Mouse (Mus musculus) forebrain, embryonic 12.5 days (tissue): ENCODE measurements around the gene Car1. TPM values are rescaled to one million over a fixed set of nuclear protein-coding genes. Genes with fewer than 3 reads are reported as not detected.
"Not testable (repeated sequence)": the region's sequence is repeated elsewhere in the genome, so short reads cannot be mapped to it uniquely, and the experiment has no call there.

Experiments used
- ATAC-seq: fragments of 200-750 bp; cut with Nextera tagmentation; 2 replicates; pipeline ENCODE4 v1.8.0; 2017; ENCODE audit warnings: moderate TSS enrichment; ENCODE audit not compliant: low FRiP score
- H3K27ac ChIP-seq: fragments of 300-500 bp; sonication (generic); 2 replicates; pipeline ENCODE4 v1.5.1; 2016; ENCODE audit warnings: mild to moderate bottlenecking
- H3K27me3 ChIP-seq: fragments of 300-500 bp; sonication (generic); 2 replicates; pipeline ENCODE4 v1.6.1; 2016; ENCODE audit warnings: mild to moderate bottlenecking
- H3K36me3 ChIP-seq: fragments of 300-500 bp; sonication (generic); replicated peaks from 2 replicates; pipeline ENCODE4 v1.6.1; 2016; ENCODE audit warnings: mild to moderate bottlenecking
- H3K4me1 ChIP-seq: fragments of 300-500 bp; sonication (generic); 2 replicates; pipeline ENCODE4 v1.6.1; 2016
- H3K4me2 ChIP-seq: fragments of 300-500 bp; sonication (generic); 2 replicates; pipeline ENCODE4 v1.6.1; 2016; ENCODE audit warnings: mild to moderate bottlenecking, moderate library complexity
- H3K4me3 ChIP-seq: fragments of 300-500 bp; sonication (generic); replicated peaks from 2 replicates; pipeline ENCODE4 v1.5.1; 2016; ENCODE audit warnings: mild to moderate bottlenecking
- H3K9ac ChIP-seq: fragments of 300-500 bp; sonication (generic); 2 replicates; pipeline ENCODE4 v1.6.1; 2016; ENCODE audit warnings: mild to moderate bottlenecking
- H3K9me3 ChIP-seq: fragments of 300-500 bp; sonication (generic); 2 replicates; pipeline ENCODE4 v1.6.1; 2016
- WGBS: fragments of 180-500 bp; shearing (Covaris S2); methylation state at CpG from one replicate; pipeline ENCODE4 v1.1.7; 2016; 5-methylcytosine and 5-hydroxymethylcytosine counted together
- polyA plus RNA-seq: library from polyadenylated mRNA; unstranded; fragments of >200 nt; fragmentation: Nextera tagmentation; extraction: Ambion mirVana; gene quantifications from 2 replicates; pipeline ENCODE4 v1.2.1, GENCODE M21; 2016

Gene Car1
- polyA plus RNA-seq, 1 experiment from 2014 or later = not detected

GRCm38 (mm10) chr3:14806702-14807101 is 1.5 kb downstream of the Car1 start:
- no peaks in the 10 kb centered on the region for H3K9me3 ChIP-seq
- no peaks in the 10 kb centered on the region for H3K4me1 ChIP-seq
- H3K4me2 ChIP-seq = no peak overlapping the region
- no peak overlapping the region for H3K27ac ChIP-seq
- no peak overlapping the region for H3K9ac ChIP-seq
- H3K4me3 ChIP-seq = no peak overlapping the region
- H3K27me3 ChIP-seq = no peaks in the 10 kb centered on the region
- no peak for ATAC-seq
- H3K36me3 ChIP-seq = no peaks in the 10 kb centered on the region

- Histone ChIP-seq H3K4me1 (no peaks in the 10 kb centered on the region), H3K9ac (no peak overlapping the region), H3K9me3 (no peaks in the 10 kb centered on the region), H3K36me3 (no peaks in the 10 kb centered on the region), H3K27ac (no peak overlapping the region), H3K4me3 (no peak overlapping the region), H3K4me2 (no peak overlapping the region), H3K27me3 (no peaks in the 10 kb centered on the region)
- no peak for ATAC-seq
- 91% methylated on average over 3 of the region's 3 CpGs for WGBS
Measured at GRCm38 (mm10) chr3:14805962-14806361, 2.2 kb downstream of the Car1 start.

GRCm38 (mm10) chr3:14804906-14805305 is 3.3 kb downstream of the Car1 start:
- 80% methylated on average over 6 of the region's 6 CpGs for WGBS
- H3K9me3 ChIP-seq = no peaks in the 10 kb centered on the region
- no peak for ATAC-seq

GRCm38 (mm10) chr3:14797069-14797468 is 11.1 kb downstream of the Car1 start:
- Histone ChIP-seq H3K4me1 (no peaks in the 10 kb centered on the region), H3K27ac (no peak overlapping the region), H3K9me3 (no peaks in the 10 kb centered on the region), H3K36me3 (no peaks in the 10 kb centered on the region), H3K27me3 (no peaks in the 10 kb centered on the region), H3K9ac (no peak overlapping the region), H3K4me3 (no peak overlapping the region), H3K4me2 (no peak overlapping the region)
- 87% methylated on average over 3 of the region's 3 CpGs for WGBS
- no peak for ATAC-seq

More at GRCm38 (mm10) chr3:14804906-14805305, 3.3 kb downstream of the Car1 start:
- H3K4me1 ChIP-seq = no peaks in the 10 kb centered on the region
- no peak overlapping the region for H3K4me3 ChIP-seq
- H3K27me3 ChIP-seq = no peaks in the 10 kb centered on the region
- no peak overlapping the region for H3K4me2 ChIP-seq
- no peaks in the 10 kb centered on the region for H3K36me3 ChIP-seq
- H3K27ac ChIP-seq = no peak overlapping the region
- no peak overlapping the region for H3K9ac ChIP-seq

GRCm38 (mm10) chr3:14795292-14796020 is 12.7 kb downstream of the Car1 start:
- H3K9me3 ChIP-seq = no peaks in the 10 kb centered on the region
- no peaks in the 10 kb centered on the region for H3K36me3 ChIP-seq
- WGBS = 92% methylated on average over 4 of the region's 4 CpGs
- no peak overlapping the region for H3K4me2 ChIP-seq
- H3K4me1 ChIP-seq = no peaks in the 10 kb centered on the region
- no peak overlapping the region for H3K4me3 ChIP-seq
- no peak for ATAC-seq
- H3K27me3 ChIP-seq = no peaks in the 10 kb centered on the region
- no peak overlapping the region for H3K27ac ChIP-seq
- no peak overlapping the region for H3K9ac ChIP-seq

- Histone ChIP-seq H3K9me3 (no peaks in the 10 kb centered on the region), H3K9ac (no peak overlapping the region), H3K36me3 (no peaks in the 10 kb centered on the region), H3K27me3 (no peaks in the 10 kb centered on the region), H3K27ac (no peak overlapping the region), H3K4me3 (no peak overlapping the region), H3K4me1 (no peaks in the 10 kb centered on the region), H3K4me2 (no peak overlapping the region)
- no peak for ATAC-seq
Measured at GRCm38 (mm10) chr3:14792032-14792431, 16.1 kb downstream of the Car1 start.

GRCm38 (mm10) chr3:14787607-14788006 is 20.6 kb downstream of the Car1 start:
- H3K36me3 ChIP-seq = no peaks in the 10 kb centered on the region
- 96% methylated on average over 1 of the region's 1 CpGs for WGBS

GRCm38 (mm10) chr3:14787136-14787535 is 21.0 kb downstream of the Car1 start:
- ATAC-seq = no peak
- Histone ChIP-seq H3K27me3 (no peaks in the 10 kb centered on the region), H3K9me3 (no peaks in the 10 kb centered on the region), H3K4me1 (no peaks in the 10 kb centered on the region; the same call in 1 of the 2 replicates), H3K27ac (no peak overlapping the region), H3K4me2 (no peak overlapping the region), H3K36me3 (no peaks in the 10 kb centered on the region), H3K4me3 (no peak overlapping the region), H3K9ac (no peak overlapping the region)
- 68% methylated on average over 1 of the region's 1 CpGs for WGBS

More at GRCm38 (mm10) chr3:14787607-14788006, 20.6 kb downstream of the Car1 start:
- no peak overlapping the region for H3K27ac ChIP-seq
- no peaks in the 10 kb centered on the region for H3K9me3 ChIP-seq
- no peak overlapping the region for H3K4me3 ChIP-seq
- no peak for ATAC-seq
- H3K4me2 ChIP-seq = no peak overlapping the region
- no peaks in the 10 kb centered on the region; the same call in 1 of the 2 replicates for H3K4me1 ChIP-seq
- H3K9ac ChIP-seq = no peak overlapping the region
- no peaks in the 10 kb centered on the region for H3K27me3 ChIP-seq

- H3K9me3 ChIP-seq = no peaks in the 10 kb centered on the region
- 58% methylated on average over 2 of the region's 2 CpGs for WGBS
- no peak for ATAC-seq
- H3K4me2 ChIP-seq = no peak overlapping the region
- no peaks in the 10 kb centered on the region; the same call in 1 of the 2 replicates for H3K4me1 ChIP-seq
- no peak overlapping the region for H3K9ac ChIP-seq
- H3K27me3 ChIP-seq = no peaks in the 10 kb centered on the region
- H3K36me3 ChIP-seq = no peaks in the 10 kb centered on the region
- H3K4me3 ChIP-seq = no peak overlapping the region
- H3K27ac ChIP-seq = no peak overlapping the region
Measured at GRCm38 (mm10) chr3:14786551-14787079, 21.6 kb downstream of the Car1 start.

- Histone ChIP-seq H3K4me3 (no peak overlapping the region), H3K4me1 (no peaks in the 10 kb centered on the region; the same call in 1 of the 2 replicates), H3K27me3 (no peaks in the 10 kb centered on the region), H3K27ac (no peak overlapping the region), H3K9ac (no peak overlapping the region), H3K36me3 (no peaks in the 10 kb centered on the region), H3K4me2 (no peak overlapping the region), H3K9me3 (no peaks in the 10 kb centered on the region)
- 86% methylated on average over 2 of the region's 2 CpGs for WGBS
- no peak for ATAC-seq
Measured at GRCm38 (mm10) chr3:14785353-14785752, 22.8 kb downstream of the Car1 start.

- H3K4me1 ChIP-seq, H3K4me2 ChIP-seq, H3K27me3 ChIP-seq, H3K27ac ChIP-seq, H3K9ac ChIP-seq, H3K4me3 ChIP-seq, H3K9me3 ChIP-seq, ATAC-seq, H3K36me3 ChIP-seq: not testable (repeated sequence)
- 87% methylated on average over 5 of the region's 5 CpGs for WGBS
Measured at GRCm38 (mm10) chr3:14783198-14783597, 25.0 kb downstream of the Car1 start.

GRCm38 (mm10) chr3:14782365-14782764 is 25.8 kb downstream of the Car1 start:
- H3K4me3 ChIP-seq, ATAC-seq, H3K27ac ChIP-seq, H3K4me1 ChIP-seq, H3K9me3 ChIP-seq, H3K9ac ChIP-seq, H3K36me3 ChIP-seq, H3K27me3 ChIP-seq, H3K4me2 ChIP-seq: not testable (repeated sequence)
- 87% methylated on average over 3 of the region's 3 CpGs for WGBS

- Histone ChIP-seq H3K27me3 (no peaks in the 10 kb centered on the region), H3K27ac (no peak overlapping the region), H3K36me3 (no peaks in the 10 kb centered on the region), H3K4me2 (no peak overlapping the region), H3K4me3 (no peak overlapping the region), H3K9me3 (no peaks in the 10 kb centered on the region), H3K4me1 (no peaks in the 10 kb centered on the region), H3K9ac (no peak overlapping the region)
- no peak for ATAC-seq
- 85% methylated on average over 2 of the region's 2 CpGs for WGBS
Measured at GRCm38 (mm10) chr3:14780212-14780611, 28.0 kb downstream of the Car1 start.
